Comparison of ENCODE assay signal across 8 mouse cellular contexts in genomic region chr2:164786388-164786885, GRCm38 (mm10). TPM values are rescaled to one million over a fixed set of nuclear protein-coding genes. Genes with fewer than 3 reads are reported as not detected.
DNase-seq lines count a peak whose midpoint lies in the region; ATAC-seq lines count a peak whose summit lies in the region.

No protein-coding gene starts in this region.

- peak overlapping the region; percentile 98 for H3K4me2 ChIP-seq in embryonic facial prominence, embryonic 11.5 days (ENCODE audit: low read depth, low read length)
- H3K4me2 ChIP-seq in intestine, embryonic 14.5 days (ENCODE audit: low read length): peak overlapping the region; percentile 81

- no peaks in the 10 kb centered on the region for H3K27me3 ChIP-seq in embryonic facial prominence, embryonic 11.5 days (ENCODE audit: control insufficient read depth, insufficient read depth, low read length)
- no peaks in the 10 kb centered on the region for H3K27me3 ChIP-seq in intestine, embryonic 14.5 days (replicated peaks; ENCODE audit: control insufficient read depth, insufficient read depth, low read length)
- H3K27me3 ChIP-seq in midbrain, embryonic 10.5 days (ENCODE audit: low read depth, poor library complexity, severe bottlenecking): peaks cover 13% of the 10 kb centered on the region; the same call in 1 of the 2 replicates

- no peak for ATAC-seq in embryonic facial prominence, embryonic 11.5 days (replicated peaks; ENCODE audit: insufficient number of reproducible peaks, low FRiP score, low TSS enrichment, low read depth)
- peak; percentile 9 for ATAC-seq in intestine, embryonic 14.5 days (replicated peaks; ENCODE audit: low FRiP score, low TSS enrichment, low read depth)

- H3K4me3 ChIP-seq in embryonic facial prominence, embryonic 11.5 days (ENCODE audit: low read depth, low read length): peak overlapping the region; percentile 66
- peak overlapping the region; percentile 70 for H3K4me3 ChIP-seq in intestine, embryonic 14.5 days (ENCODE audit: low read depth, low read length)
- peak overlapping the region; percentile 77 for H3K4me3 ChIP-seq in midbrain, embryonic 10.5 days

- H3K36me3 ChIP-seq in embryonic facial prominence, embryonic 11.5 days (replicated peaks; ENCODE audit: control insufficient read depth, insufficient read depth, low read depth, low read length): no peaks in the 10 kb centered on the region
- peaks cover 22% of the 10 kb centered on the region for H3K36me3 ChIP-seq in intestine, embryonic 14.5 days (ENCODE audit: control insufficient read depth, insufficient read depth, low read length)
- H3K36me3 ChIP-seq in midbrain, embryonic 10.5 days: peaks cover 27% of the 10 kb centered on the region

- H3K9me3 ChIP-seq in embryonic facial prominence, embryonic 11.5 days (replicated peaks; ENCODE audit: control insufficient read depth, low read length): no peaks in the 10 kb centered on the region
- H3K9me3 ChIP-seq in intestine, embryonic 14.5 days (ENCODE audit: control insufficient read depth, low read length): no peaks in the 10 kb centered on the region
- H3K9me3 ChIP-seq in midbrain, embryonic 10.5 days (replicated peaks): no peaks in the 10 kb centered on the region

- H3K9ac ChIP-seq in embryonic facial prominence, embryonic 11.5 days (replicated peaks; ENCODE audit: low read length): peak overlapping the region; percentile 75
- peak overlapping the region; percentile 69 for H3K9ac ChIP-seq in intestine, embryonic 14.5 days (ENCODE audit: low read length)

- no peak overlapping the region for H3K27ac ChIP-seq in embryonic facial prominence, embryonic 11.5 days (replicated peaks; ENCODE audit: low read depth, low read length)
- H3K27ac ChIP-seq in intestine, embryonic 14.5 days (ENCODE audit: low read depth): peak overlapping the region; percentile 87
- peak overlapping the region; percentile 88 for H3K27ac ChIP-seq in midbrain, embryonic 10.5 days (replicated peaks)

- WGBS in embryonic facial prominence, embryonic 11.5 days: 7% methylated on average over 15 of the region's 15 CpGs
- WGBS in intestine, embryonic 14.5 days: 5% methylated on average over 15 of the region's 15 CpGs
- 14% methylated on average over 15 of the region's 15 CpGs for WGBS in midbrain, embryonic 10.5 days

- DNase-seq in kidney, postnatal 10 days: peak; percentile 29
- no peak for DNase-seq in kidney, adult 11 months
- DNase-seq in embryonic facial prominence, embryonic 11.5 days (ENCODE audit: low spot score): peak; percentile 26
- no peak for DNase-seq in intestine, embryonic 14.5 days (ENCODE audit: low spot score)
- DNase-seq in midbrain, embryonic 10.5 days (ENCODE audit: low spot score): no peak
- DNase-seq in right cerebral cortex, adult 2 months (ENCODE audit: low spot score in 2 of 2): no peak
- no peak for DNase-seq in c-Kit-positive CD71-positive TER-119-positive erythroid progenitor cells, embryonic 14.5 days (ENCODE audit: low spot score)
- DNase-seq in gastrocnemius, postnatal 25 days: no peak

- H3K4me1 ChIP-seq in embryonic facial prominence, embryonic 11.5 days (ENCODE audit: control insufficient read depth, insufficient read depth, low read length): no peaks in the 10 kb centered on the region
- H3K4me1 ChIP-seq in intestine, embryonic 14.5 days (replicated peaks; ENCODE audit: control insufficient read depth, insufficient read depth, low read length): peaks cover 13% of the 10 kb centered on the region
- H3K4me1 ChIP-seq in midbrain, embryonic 10.5 days: peaks cover 34% of the 10 kb centered on the region

RNA-seq across cellular contexts. Expression of gene Snx21, which starts 0.8 kb away (rescaled TPM):
- 9.9 and 10.5 TPM in 2 replicates for polyA plus RNA-seq in embryonic facial prominence, embryonic 11.5 days (2014; fragmentation: Nextera tagmentation; extraction: Ambion mirVana)
- 20.5 and 21.3 TPM in 2 replicates for polyA plus RNA-seq in intestine, embryonic 14.5 days (2014; fragmentation: Nextera tagmentation; extraction: Ambion mirVana)
- polyA plus RNA-seq in midbrain, embryonic 10.5 days (2016; fragmentation: Nextera tagmentation; extraction: Ambion mirVana): 12.0 and 12.3 TPM in 2 replicates
- 10 to 100 TPM; 19.3 to 19.8 TPM for total RNA-seq in gastrocnemius, postnatal 25 days (2021)

RNA-seq across cellular contexts. Expression of gene Tnnc2, which starts 6.7 kb away (rescaled TPM):
- polyA plus RNA-seq in embryonic facial prominence, embryonic 11.5 days (2014; fragmentation: Nextera tagmentation; extraction: Ambion mirVana): 4.3 and 11.2 TPM in 2 replicates
- 0.69 and 1.3 TPM in 2 replicates for polyA plus RNA-seq in intestine, embryonic 14.5 days (2014; fragmentation: Nextera tagmentation; extraction: Ambion mirVana)
- not detected in 2 replicates for polyA plus RNA-seq in midbrain, embryonic 10.5 days (2016; fragmentation: Nextera tagmentation; extraction: Ambion mirVana)
- total RNA-seq in gastrocnemius, postnatal 25 days (2021): over 10,000 TPM; 15,847 to 16,724 TPM

RNA-seq across cellular contexts. Expression of gene Ube2c, which starts 16.7 kb away (rescaled TPM):
- polyA plus RNA-seq in embryonic facial prominence, embryonic 11.5 days (2014; fragmentation: Nextera tagmentation; extraction: Ambion mirVana): 534 and 547 TPM in 2 replicates
- polyA plus RNA-seq in intestine, embryonic 14.5 days (2014; fragmentation: Nextera tagmentation; extraction: Ambion mirVana): 462 and 476 TPM in 2 replicates
- 575 and 639 TPM in 2 replicates for polyA plus RNA-seq in midbrain, embryonic 10.5 days (2016; fragmentation: Nextera tagmentation; extraction: Ambion mirVana)
- total RNA-seq in gastrocnemius, postnatal 25 days (2021): 1 to 10 TPM; 1.2 to 1.7 TPM

RNA-seq across cellular contexts. Expression of gene Acot8, which starts 18.2 kb away (rescaled TPM):
- polyA plus RNA-seq in embryonic facial prominence, embryonic 11.5 days (2014; fragmentation: Nextera tagmentation; extraction: Ambion mirVana): 9.6 and 11.6 TPM in 2 replicates
- 19.2 and 19.6 TPM in 2 replicates for polyA plus RNA-seq in intestine, embryonic 14.5 days (2014; fragmentation: Nextera tagmentation; extraction: Ambion mirVana)
- polyA plus RNA-seq in midbrain, embryonic 10.5 days (2016; fragmentation: Nextera tagmentation; extraction: Ambion mirVana): 14.9 and 15.3 TPM in 2 replicates
- 1 to 10 TPM; 8.0 to 9.1 TPM for total RNA-seq in gastrocnemius, postnatal 25 days (2021)

RNA-seq across cellular contexts. Expression of gene Zswim3, which starts 18.5 kb away (rescaled TPM):
- 9.8 and 11.3 TPM in 2 replicates for polyA plus RNA-seq in embryonic facial prominence, embryonic 11.5 days (2014; fragmentation: Nextera tagmentation; extraction: Ambion mirVana)
- polyA plus RNA-seq in intestine, embryonic 14.5 days (2014; fragmentation: Nextera tagmentation; extraction: Ambion mirVana): 8.9 and 11.4 TPM in 2 replicates
- 9.7 and 11.6 TPM in 2 replicates for polyA plus RNA-seq in midbrain, embryonic 10.5 days (2016; fragmentation: Nextera tagmentation; extraction: Ambion mirVana)
- total RNA-seq in gastrocnemius, postnatal 25 days (2021): 1 to 10 TPM; 1.4 TPM

Comparison
In these comparisons a context has a peak if more than half of its experiments do, and no peak if none do; other contexts are left out.
1. DNase-seq: peak in kidney, postnatal 10 days (single experiment) and embryonic facial prominence, embryonic 11.5 days (single experiment); none in kidney, adult 11 months (single experiment), intestine, embryonic 14.5 days (single experiment), midbrain, embryonic 10.5 days (single experiment), right cerebral cortex, adult 2 months (0 of 2), c-Kit-positive CD71-positive TER-119-positive erythroid progenitor cells, embryonic 14.5 days (single experiment) and gastrocnemius, postnatal 25 days (single experiment).
2. Peak in every context shown above with its lines, with median percentiles within 50 percentile points of each other: H3K4me3 ChIP-seq.